Mouse (Mus musculus) bone marrow macrophage, adult 2 months (primary cell): ENCODE results near the gene Fasl. TPM values are rescaled to one million over a fixed set of nuclear protein-coding genes. Genes with fewer than 3 reads are reported as not detected.

Experiments used
- H3K27ac ChIP-seq: 2 replicates; pipeline ENCODE4 v1.5.1; 2012; ENCODE audit warnings: low read depth, low read length; ENCODE audit not compliant: insufficient read depth
- H3K4me1 ChIP-seq: 2 replicates; pipeline ENCODE4 v1.6.1; 2012; ENCODE audit warnings: low read length; ENCODE audit not compliant: control insufficient read depth, insufficient read depth
- H3K4me3 ChIP-seq: 2 replicates; pipeline ENCODE4 v1.5.1; 2012; ENCODE audit warnings: mild to moderate bottlenecking, low read length, moderate library complexity; ENCODE audit not compliant: insufficient read depth
- CTCF ChIP-seq: IDR thresholded peaks from 2 replicates; pipeline ENCODE4 v1.5.1; 2012; ENCODE audit warnings: low read depth, mild to moderate bottlenecking, low read length, moderate library complexity
- POLR2A ChIP-seq: IDR thresholded peaks from 2 replicates; pipeline ENCODE4 v1.6.1; 2012; ENCODE audit warnings: mild to moderate bottlenecking, low read depth, low read length, borderline replicate concordance
- polyA plus RNA-seq: library from polyadenylated mRNA; stranded (reverse); fragments of >200 nt; gene quantifications from 2 replicates; pipeline ENCODE4 v1.2.4, GENCODE M21; 2012; ENCODE audit not compliant: missing spikeins, insufficient read depth, insufficient read length

Fasl gene
- polyA plus RNA-seq, 1 experiment: not detected

DNA sequence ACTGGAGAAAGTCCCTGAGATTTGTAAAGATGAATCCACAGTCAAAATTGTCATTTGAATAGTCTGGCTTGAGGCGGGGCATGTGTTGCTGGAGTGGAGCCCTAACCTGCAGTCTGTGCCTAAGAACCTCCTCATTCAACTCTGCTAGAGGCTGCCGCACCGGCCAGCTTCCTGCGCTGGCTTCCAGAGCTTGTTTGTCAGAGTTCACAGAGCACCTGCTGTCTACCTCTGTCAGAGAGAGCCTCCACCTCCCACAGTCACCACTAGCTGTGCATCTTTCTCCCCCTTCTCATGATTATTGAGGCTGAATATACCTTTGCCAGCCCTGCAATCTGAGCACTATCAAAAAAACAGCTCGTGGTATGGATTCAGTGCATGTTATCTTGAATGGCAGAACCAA, 22.4 kb downstream of the Fasl start:
- Histone ChIP-seq H3K4me3 (no peak overlapping the region), H3K4me1 (no peaks in the 10 kb centered on the region), H3K27ac (no peak overlapping the region)
- TF ChIP-seq POLR2A (no peak), CTCF (no peak)

- H3K4me3 ChIP-seq: no peak overlapping the region
- no peak overlapping the region for H3K27ac ChIP-seq
- no peaks in the 10 kb centered on the region for H3K4me1 ChIP-seq
- TF ChIP-seq CTCF (no peak), POLR2A (no peak)
These were observed 23.3 kb downstream of the Fasl start for GRCm38 (mm10) chr1:161764964-161765363.

GRCm38 (mm10) chr1:161761556-161761955, 26.7 kb downstream of the Fasl start:
- no peak for TF ChIP-seq POLR2A
- TF ChIP-seq CTCF: no peak
- Histone ChIP-seq H3K27ac (no peak overlapping the region), H3K4me1 (no peaks in the 10 kb centered on the region), H3K4me3 (no peak overlapping the region)

DNA sequence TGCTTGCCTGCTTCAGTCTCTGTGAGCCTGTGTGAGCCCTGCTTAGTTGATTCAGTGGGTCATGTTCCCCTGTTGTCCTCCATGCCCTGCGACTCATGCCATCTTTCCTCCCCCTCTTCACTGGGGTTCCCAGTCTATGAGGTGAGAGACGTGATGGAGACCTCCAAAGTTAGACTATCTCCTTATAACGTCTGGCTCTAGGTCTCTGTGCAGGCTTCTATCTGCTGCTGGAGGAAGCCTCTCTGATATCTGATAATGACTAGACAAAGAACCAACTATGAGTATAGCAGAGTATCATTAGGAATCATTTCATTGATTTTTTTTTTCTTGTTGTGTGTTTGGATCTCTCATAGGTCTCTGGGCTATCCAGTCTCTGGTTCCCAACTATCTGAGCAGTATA, 31.7 kb downstream of the Fasl start:
- Histone ChIP-seq H3K27ac (no peak overlapping the region), H3K4me1 (no peaks in the 10 kb centered on the region), H3K4me3 (no peak overlapping the region)
- TF ChIP-seq CTCF (no peak), POLR2A (no peak)

DNA sequence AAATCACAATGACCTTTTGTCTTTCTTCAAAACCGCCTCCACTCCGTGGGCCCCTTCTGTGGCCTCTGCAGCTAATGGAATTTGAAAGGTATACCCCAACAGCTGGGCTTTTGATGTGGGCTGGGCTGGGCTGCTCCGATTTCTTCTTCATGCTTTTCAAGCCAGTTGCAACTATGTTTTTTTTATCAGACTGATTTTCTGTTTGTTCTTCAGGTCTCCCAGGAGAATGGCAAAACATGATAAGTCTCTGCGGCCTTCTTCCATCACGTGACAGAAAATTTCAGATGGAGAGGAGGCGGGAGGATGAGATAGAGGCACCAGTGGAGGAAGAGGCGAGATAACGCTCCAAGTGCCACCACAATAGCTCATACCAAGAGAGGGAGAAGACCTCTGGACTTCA, 37.0 kb downstream of the Fasl start:
- H3K27ac ChIP-seq: no peak overlapping the region
- TF ChIP-seq POLR2A (no peak), CTCF (no peak)
- no peaks in the 10 kb centered on the region for H3K4me1 ChIP-seq
- H3K4me3 ChIP-seq: no peak overlapping the region

DNA sequence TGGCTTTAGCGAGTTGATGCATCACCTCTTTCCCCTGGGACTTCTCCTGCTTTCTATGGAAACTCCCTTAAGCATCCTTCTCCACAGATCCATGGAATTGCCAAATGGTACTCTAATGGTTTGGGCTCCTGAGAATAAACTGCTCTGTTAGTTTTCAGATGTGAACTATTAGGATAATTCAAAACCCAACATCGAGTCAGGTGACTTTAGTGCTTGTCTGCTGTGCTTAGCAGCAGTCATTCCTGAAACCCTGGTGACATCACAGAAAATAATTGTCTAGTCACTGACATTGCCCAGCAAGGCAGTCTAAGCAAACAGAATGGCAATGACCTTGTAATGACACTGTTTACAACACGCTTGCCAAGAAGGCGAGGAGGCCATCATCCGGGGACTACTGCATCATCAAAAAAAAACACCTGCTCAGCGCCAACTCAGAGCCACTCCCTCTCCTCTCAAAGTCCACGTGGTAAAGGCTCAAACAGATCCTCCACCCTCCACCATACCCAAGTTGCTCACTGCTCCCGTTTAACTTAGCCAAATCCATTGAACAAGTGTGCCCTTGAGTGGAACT, 37.7 kb downstream of the Fasl start:
- TF ChIP-seq CTCF (no peak), POLR2A (no peak)
- no peak overlapping the region for H3K4me3 ChIP-seq
- H3K4me1 ChIP-seq: no peaks in the 10 kb centered on the region
- no peak overlapping the region for H3K27ac ChIP-seq

DNA sequence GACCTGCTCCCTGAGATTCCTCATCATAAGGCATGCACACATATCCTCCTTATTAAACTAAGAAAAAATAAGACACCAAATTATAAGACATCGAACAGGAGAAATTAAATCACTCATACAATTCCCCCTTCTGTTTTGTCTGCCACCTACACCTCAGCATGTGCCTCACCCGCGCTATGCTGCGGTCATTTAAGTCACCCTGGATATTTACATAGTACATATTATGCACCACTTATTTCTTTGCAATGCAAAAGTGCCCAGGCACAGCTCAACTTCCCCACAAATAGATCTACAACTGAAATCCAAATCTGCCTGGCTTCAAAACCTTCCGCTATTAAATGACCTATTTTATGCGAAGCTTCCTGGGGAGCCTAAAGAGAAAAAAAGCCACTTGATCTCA, 39.6 kb downstream of the Fasl start:
- Histone ChIP-seq H3K27ac (no peak overlapping the region), H3K4me1 (peaks cover 5% of the 10 kb centered on the region), H3K4me3 (no peak overlapping the region)
- TF ChIP-seq CTCF: no peak
- no peak for TF ChIP-seq POLR2A

GRCm38 (mm10) chr1:161748138-161748537, 40.2 kb downstream of the Fasl start:
- Histone ChIP-seq H3K27ac (no peak overlapping the region), H3K4me1 (peaks cover 5% of the 10 kb centered on the region), H3K4me3 (no peak overlapping the region)
- TF ChIP-seq CTCF: peak; percentile 55
- TF ChIP-seq POLR2A: no peak

- H3K4me1 ChIP-seq: peaks cover 5% of the 10 kb centered on the region
- TF ChIP-seq CTCF: no peak
- no peak for TF ChIP-seq POLR2A
- no peak overlapping the region for H3K4me3 ChIP-seq
- no peak overlapping the region for H3K27ac ChIP-seq
These were observed 41.6 kb downstream of the Fasl start for GRCm38 (mm10) chr1:161746542-161747302.

- Histone ChIP-seq H3K4me3 (no peak overlapping the region), H3K27ac (no peak overlapping the region), H3K4me1 (peaks cover 5% of the 10 kb centered on the region)
- TF ChIP-seq CTCF: no peak
- TF ChIP-seq POLR2A: no peak
These were observed 43.4 kb downstream of the Fasl start for GRCm38 (mm10) chr1:161744855-161745254.

GRCm38 (mm10) chr1:161744209-161744608, 44.1 kb downstream of the Fasl start:
- H3K4me3 ChIP-seq: no peak overlapping the region
- peaks cover 5% of the 10 kb centered on the region for H3K4me1 ChIP-seq
- H3K27ac ChIP-seq: no peak overlapping the region
- TF ChIP-seq POLR2A (no peak), CTCF (no peak)
